Mouse (Mus musculus) adipocyte (in vitro differentiated cells): ENCODE data around the gene Lrp4.

Experiments used
- DNase-seq: peaks from one replicate; pipeline ENCODE4 v3.0.0-alpha.2; 2016; ENCODE audit warnings: low spot score

Gene Lrp4

DNA sequence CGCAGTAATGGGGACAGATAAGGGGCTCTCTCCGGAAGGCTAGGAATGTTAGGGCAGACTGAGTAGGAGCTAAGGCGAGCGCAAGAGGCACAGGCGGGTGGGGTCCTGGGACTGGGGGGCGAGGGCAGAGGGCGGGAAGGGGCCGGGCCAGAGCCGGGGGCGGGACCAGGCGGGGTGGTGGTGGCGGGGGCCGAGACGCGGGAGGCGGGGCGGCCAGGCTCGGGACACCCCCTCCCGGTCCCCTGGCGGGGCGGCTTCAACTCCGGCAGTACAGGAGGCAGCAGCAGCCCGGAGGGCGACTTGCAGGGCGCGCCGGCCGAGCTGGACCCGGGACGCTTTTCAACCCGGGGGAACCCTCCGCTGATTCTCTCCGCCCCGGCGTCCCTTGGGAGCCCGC, at the start of gene Lrp4:
Gene Lrp4 (plus strand): TSS at position 253 of the 397 bp plus-strand sequence.
- no peak for DNase-seq

DNA sequence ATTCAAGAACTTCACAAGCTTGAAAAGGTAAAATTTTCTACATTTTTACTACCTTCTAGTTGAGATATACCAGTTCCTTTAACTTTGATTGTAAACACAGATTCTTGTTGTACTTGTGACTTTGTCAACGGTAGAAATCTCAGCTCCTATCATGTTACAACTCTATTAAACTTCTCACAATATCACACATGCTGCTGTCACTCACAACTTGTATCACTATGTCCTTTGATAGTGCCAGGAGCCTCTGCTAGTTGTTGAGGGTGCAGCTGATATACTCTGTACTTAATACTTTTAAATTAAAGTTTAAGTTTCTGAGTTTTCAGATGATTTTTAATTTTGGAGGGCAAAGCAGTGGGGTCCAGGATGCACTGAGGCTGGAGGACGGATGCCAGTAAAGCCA, 49.3 kb upstream of the Lrp4 start:
- no peak for DNase-seq

DNA sequence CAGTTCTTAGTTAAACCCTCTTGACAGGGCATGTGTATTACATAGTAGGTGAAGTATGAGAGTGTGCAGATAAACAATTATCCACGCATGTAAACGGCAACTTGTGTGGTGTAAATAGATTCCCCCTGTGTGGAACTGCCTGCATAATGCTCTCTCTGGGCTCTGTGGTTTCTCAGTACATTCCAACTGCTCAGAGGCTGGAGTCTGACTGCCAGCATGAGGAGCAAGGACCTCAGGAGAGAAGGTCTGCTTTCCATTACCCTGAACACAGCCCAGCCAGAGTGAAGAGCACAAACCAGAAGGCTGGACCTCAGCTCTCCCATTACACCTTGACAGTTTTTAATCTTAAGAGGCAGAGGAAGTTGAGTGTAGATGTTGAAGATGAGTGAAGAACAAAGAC, 45.8 kb upstream of the Lrp4 start:
- no peak for DNase-seq

DNA sequence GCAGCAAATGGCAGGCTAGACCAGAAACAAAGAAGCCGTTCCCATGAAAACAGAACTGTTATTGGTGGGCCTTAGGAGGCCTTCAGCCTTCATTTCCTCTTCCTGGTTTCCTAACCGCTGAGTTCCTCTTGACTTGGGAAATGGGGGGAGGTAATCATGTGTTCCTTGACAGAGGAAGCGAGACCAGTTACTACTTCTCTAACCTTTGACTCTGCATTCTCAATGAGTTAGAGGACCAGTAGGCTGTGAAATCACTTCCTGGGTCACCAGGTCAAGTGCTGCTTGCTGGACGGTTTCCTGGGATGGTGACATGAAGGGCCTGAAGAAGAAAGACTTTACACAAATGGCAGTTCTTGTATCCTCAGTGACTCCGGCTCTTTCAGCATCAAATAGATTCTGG, 45.0 kb upstream of the Lrp4 start:
- peak; percentile 68 for DNase-seq

DNA sequence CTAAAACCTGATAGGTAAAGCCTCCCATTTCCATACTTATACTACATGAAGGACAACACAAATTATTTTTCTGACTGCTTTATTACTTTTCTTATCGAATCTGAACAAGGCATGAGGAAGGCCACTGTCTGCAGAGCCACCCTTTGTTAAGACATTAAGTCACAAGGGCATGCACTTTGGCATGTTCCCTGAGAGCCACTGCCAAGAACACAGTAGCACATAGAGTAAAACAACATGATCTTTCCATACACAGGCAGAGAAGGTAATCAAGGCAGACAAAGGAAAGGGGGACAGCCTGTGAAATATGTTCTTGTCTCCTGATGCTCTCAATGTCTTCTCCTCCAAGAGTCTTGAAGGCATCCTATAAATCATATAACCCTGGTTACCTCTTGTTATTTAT, 43.5 kb upstream of the Lrp4 start:
- DNase-seq, result peak; percentile 83

DNA sequence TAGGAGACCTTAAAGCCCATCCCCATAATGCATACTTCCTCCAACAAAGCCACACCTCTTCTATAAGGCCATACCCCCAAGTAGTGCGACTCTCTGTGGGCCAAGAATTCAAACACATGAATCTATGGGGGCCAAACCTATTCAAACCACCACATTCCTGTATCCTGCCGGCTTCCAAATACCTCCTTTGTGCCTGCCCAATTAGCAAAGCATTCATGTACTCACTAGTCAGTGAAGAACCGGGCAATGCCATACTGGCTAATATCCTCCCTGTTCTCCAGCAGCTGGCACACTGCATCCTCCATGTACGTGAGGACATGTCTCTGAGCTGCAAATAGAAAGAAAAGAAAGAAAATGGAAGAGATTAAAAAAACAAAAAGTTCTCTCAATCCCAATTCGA, 35.7 kb upstream of the Lrp4 start:
- DNase-seq, result no peak

DNA sequence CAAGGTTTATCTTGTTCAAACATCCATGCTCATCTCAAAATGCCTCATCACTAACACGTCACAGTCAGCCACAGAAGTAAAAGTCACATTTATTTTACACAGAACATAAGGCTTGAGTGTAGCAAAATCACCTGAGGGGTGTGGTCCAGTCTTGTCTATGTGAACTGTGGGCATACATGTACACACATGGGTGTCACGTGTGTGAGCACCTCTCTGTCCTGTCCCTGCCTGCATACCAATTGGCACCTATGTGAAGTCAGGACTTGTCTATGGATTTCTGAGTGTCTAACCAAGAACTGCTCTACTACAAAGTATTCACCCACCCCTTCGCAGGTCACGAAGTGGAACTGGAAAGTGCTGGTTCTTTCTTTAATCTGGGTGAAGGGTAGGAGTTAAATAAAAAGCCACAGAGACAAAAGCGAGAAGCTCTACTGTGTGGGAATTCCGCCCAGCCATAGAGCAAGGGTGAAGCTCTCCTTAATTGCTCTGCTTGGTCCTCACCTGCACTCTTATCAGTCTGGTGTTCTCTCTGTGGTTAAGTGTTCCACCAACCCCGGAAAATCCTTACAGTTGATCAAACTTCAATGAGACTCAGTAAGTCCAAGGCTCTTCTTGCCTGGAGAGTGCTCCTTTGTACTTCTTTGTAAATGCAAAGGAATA, 33.1 kb upstream of the Lrp4 start:
- no peak for DNase-seq

DNA sequence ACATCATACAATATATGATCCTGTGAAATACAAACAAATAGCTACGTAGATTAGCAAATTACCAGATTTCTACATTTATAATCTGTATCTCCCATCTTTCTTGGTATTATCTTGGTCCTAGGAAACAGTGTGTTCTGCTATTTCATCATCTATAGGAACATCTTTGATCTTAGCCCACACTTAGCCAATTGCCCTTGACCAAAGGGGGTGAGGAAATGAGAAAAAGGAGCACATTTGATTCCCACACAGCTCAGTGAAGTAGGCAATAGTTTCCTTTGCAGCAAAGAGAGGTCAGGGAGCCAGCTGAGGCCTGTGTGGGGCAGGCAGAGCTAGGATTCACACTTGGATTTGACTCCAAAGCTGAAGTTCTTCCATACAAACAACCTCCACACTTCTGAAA, 31.0 kb upstream of the Lrp4 start:
- peak; percentile 43 for DNase-seq

DNA sequence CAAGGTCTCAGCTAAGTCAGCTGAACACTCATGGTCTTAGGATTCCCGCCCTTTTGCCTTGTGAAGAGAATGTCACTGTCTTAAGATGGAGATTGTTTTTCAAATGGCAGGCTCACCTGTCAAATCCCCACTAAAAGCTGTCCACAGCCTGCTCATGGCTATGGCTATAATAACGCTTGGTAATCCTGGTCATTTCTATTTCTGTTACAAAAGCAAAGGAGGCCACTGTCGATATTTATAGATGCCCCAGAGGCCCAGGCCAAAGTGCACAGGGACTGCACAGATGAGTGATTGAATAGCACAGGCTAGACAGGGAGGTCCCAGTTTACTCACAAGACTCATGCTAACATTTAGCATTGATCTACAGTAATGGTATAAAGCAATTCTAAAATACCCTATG, 28.2 kb upstream of the Lrp4 start:
- no peak for DNase-seq

DNA sequence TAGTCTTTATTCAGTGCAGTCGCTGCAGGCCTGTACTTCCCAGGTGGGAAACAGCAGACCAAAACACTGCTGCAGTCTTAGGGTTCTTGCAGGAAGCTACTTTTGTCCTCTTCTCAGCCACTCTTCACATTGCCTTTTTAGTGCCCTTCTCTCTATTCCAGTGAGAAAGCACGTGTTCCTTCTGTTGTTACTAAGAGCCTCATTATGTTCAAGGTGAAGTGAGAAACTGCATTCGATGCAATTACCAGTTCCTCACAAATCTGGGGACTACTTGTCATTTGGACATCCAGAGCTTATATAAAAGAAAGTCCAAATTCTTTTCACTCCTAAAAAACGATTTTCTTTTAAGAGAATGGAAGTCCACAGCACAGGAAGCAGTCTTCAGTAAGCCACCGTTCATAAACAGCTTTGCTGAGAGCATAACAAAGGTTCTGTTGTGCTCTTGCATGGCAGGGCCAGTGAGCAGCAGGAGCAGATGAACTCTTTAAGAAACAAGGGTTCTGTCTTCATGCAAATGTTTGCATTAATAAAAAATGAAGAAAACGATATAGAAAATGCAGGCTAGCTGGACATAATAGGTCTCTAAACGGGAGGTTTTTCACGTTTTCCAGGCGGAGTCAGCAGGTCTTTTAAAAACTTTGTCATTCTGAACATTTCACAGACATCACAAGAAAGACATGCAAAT, 27.3 kb upstream of the Lrp4 start:
- no peak for DNase-seq

DNA sequence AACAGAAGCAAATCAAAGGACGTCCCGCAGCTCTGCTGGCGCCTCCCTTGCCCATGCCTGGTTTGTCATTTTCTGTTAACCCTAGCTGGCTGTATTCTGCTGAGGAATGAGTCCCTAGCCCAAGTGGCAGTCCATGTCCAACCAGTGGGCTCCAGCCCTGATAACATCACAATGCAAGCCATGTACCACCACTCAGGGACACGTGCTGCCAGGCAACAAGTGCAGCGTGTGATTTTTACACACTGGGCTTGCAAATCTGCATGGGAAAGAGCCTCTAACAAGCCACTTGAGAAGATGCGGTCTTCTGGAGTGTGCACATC, 26.8 kb upstream of the Lrp4 start:
- DNase-seq, result no peak

DNA sequence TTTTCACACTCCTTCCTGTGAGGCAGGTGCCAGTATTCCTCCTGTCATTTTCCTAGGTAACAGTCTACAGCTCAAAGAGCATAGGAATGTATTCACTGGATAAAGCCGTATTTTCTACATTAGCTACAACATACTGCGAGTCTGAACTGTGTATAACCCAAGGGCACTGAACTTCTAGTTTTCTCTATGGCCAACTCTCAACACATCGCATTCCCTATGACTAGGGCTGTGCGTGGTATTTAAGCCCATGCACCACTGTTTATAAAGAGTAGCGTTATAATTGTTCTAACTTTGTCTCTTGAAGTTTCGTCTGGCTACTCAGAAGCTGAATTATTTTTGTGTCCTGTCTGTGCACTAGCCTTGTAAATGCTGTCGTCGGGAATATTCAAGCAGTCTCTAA, 20.6 kb upstream of the Lrp4 start:
- DNase-seq, result no peak

DNA sequence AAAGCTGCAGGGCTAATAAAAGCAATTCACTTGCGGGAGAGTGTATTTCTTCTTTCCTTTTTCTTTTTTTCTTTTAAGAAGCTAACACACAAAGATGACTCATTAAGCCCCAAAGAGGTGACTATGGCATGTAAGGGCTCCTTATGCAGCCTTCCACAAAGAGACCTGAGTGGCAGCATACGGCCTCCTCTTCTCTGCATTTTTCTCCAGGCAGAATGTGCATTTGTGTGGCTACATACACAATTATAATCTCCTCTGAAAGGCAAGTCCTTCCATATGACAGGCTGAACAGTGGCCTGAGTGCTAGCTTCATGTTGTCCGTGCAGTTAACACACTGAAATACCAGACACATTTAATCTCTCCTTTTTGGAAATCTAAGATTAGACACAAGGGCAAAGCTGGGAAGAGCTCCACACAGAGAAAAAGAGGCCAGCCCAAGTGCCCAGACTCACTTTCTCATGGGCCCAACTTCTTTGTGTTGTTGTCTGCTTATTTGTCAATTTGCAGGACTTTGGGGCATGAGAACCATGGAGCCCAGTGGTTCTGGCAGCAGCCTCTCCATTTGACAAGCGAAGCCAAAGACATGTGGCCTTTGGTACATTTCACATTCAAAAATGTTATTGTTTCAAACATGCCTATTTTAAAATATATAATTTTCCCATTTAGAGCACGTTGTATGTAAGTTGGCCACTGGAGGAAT, 20.0 kb upstream of the Lrp4 start:
- DNase-seq, result peak; percentile 65

DNA sequence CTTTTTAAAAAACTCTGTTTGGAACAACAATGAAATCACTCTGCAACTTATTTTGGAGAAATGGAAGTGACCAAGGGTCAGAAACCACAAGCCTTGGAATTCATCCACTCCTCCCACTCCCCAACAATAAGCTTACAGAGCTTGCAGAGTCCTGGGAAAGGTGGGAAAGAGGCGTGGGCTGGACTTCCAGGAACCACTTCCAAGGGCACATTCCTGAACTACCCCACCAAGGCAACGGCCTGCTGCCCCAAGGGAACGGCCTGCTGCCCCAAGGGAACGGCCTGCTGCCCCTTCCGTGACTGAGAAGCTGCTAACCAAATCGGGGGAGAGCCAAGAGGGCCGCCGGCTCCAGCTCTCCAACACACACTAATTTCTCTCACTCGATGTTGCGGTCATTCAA, 18.0 kb upstream of the Lrp4 start:
- no peak for DNase-seq

DNA sequence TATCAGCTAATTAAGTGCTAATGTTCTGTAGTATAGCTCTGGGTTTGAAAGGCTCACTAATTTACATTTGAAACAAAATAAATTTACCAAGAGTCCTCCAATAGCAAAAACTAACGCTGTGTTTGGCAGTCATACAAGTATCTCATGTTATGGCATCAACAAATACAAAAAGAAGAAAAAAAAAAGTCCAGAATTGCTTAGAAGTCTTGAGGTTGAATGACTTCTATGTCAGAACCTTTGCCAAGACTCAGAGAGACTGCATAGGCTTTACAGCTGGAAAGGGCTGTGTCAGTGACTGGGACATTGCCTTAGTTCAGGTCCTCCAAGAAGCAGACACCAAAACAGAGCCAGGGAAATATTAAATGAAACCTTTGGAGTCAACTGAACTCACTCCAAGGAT, 17.4 kb upstream of the Lrp4 start:
- no peak for DNase-seq

DNA sequence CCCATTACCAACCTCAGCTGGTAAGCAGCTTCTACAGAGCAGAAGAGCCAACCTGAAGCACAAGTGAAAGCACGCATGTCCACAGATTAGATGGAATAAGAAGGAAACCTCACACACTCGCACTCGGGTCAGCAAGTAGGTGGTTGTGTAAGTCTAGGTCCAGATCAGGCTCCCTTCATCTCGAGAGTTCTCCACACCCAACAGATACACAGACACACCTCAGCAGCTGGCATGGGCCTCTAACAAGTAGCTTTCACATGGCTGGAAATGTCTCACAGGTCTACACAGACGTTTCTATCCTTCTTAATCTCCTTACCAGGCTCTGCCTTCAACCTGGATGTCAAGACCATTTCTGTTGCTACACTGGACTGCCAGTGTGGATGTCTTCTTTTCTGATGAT, 16.6 kb upstream of the Lrp4 start:
- no peak for DNase-seq

DNA sequence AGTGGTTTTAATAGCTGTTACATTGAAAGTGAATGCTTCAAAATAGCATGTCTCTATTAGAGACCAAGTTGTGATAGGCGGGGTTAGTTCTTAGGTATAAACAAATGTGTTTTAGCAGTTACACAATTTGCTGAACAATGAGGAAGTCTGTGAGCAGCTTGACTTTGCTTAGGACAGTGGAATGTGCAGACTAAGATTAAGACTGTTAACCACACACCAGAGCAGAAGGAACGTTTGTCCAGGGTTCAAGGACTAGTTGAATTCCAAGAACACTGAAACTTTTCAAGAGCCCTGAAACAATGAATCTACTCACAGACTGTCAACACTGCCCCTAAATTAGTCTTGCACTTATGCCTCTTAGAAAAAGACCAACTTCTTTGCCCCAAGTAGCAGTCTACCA, 15.6 kb upstream of the Lrp4 start:
- DNase-seq, result no peak

DNA sequence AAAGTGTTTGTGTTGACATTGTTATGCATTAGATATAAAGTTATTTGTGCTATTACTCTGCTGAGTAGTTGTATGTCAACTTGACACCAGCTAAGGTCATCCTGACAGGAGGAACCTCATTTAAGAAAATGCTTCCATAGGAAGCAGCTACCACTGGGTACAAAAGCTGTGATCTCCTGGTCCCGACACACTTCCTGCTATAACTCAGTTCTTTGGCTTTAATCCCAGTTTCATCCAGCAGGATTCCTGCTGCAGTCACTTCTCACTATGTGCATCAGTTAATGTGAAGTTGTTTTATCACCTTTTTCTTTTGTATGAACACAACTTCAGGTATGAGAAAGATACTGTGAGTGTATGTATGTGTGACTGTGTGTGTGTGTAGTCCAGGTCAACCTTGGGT, 15.1 kb upstream of the Lrp4 start:
- no peak for DNase-seq

DNA sequence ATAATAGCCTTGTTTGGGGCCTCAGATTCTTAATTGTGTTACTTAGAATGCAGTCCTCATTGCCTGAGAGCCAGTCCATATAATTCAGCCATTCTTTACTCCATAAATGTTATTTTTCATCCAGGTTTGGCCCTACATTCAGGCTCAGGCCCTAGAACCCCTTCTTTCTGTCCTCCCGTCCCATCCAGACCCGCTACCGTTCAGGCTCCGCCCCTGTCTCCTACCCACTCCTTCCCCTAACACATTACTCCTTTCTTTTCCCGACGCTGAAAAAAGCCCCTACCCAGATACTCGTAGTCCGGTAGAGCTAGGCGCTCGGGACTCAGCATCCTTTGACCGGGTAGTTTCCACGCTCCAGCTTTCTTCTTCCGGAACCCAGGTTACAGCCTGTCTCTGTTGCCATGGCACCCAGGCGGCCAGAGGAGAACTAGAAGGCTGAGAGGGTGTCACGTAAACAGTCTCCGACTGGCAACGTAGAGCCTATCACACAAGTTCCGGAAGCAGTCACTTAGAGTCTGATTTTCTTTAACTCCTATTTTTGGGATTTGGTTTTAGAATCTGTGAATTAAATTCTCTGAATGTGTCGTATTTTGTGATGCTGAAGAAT, 12.9 kb upstream of the Lrp4 start, which contains the start of gene 1110051M20Rik:
Gene 1110051M20Rik (minus strand): TSS at position 419 of the 607 bp plus-strand sequence.
- peak; percentile 95 for DNase-seq

DNA sequence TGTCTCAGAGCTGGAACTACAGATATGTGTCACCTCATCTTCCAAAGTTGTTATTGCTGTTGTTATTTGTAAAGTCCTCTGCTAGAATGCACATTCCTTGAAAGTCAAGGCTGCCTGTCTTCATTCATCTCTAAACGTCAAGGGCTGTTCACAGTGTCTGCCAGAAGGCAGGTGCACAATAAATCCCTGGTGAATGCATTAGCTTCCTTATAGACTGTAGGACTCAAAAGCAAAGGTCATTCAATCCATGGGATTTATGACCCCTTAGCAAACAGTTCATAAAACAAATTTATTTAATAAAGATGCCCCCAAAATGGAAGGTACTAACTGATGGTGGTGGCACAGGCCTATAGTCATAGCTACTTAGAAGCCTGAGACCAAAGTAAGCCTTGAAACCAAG, 7.6 kb upstream of the Lrp4 start:
- no peak for DNase-seq

DNA sequence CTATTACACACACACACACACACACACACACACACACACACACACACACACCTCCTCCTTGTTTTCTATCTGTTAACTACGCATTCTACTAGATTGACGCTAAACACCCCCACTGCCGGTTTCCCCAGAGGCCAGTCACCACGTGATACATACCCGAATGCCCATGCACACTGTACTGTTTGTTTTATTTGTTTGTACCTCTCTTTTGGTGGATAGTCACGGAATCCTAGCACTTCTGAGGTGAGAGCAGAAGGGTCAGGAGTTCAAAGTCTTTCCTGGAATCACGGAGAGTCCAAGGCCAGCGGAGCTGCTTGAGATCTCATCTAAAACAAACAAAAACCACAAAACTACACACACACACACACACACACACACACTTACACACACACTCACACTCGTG, 7.0 kb upstream of the Lrp4 start:
- DNase-seq, result no peak

DNA sequence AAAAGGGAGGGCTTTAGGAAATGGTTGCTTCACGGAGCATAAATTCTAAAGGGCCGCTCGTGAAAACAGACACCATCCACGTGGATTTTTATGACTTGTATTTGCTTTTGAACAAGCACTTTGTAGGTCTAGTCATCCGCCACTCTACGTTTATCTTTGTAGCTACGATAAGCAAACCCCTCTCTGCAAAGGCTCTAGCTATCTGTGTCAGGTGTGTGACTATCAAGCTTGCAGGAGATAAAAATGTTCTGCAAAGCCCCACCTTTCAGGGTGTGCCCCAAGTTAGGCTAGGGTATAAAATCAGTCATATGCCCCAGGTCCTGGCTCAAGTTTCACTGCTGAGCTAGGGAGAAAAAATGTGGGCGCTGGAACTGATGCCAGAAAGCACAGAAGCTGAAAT, 4.7 kb upstream of the Lrp4 start:
- DNase-seq, result no peak
